Mouse (Mus musculus): ENCODE measurements at regions not wholly inside any gene's neighbourhood (a gene's known extent, or its start where the extent isn't known, plus 50 kb on each side); places are given as distances from the start of the nearest gene placed in this dataset.

- no peak for DNase-seq (ENCODE audit: low read depth)
Observed at GRCm38 (mm10) chr9:30772456-30772855, 149.8 kb downstream of the Adamts15 start.

DNA sequence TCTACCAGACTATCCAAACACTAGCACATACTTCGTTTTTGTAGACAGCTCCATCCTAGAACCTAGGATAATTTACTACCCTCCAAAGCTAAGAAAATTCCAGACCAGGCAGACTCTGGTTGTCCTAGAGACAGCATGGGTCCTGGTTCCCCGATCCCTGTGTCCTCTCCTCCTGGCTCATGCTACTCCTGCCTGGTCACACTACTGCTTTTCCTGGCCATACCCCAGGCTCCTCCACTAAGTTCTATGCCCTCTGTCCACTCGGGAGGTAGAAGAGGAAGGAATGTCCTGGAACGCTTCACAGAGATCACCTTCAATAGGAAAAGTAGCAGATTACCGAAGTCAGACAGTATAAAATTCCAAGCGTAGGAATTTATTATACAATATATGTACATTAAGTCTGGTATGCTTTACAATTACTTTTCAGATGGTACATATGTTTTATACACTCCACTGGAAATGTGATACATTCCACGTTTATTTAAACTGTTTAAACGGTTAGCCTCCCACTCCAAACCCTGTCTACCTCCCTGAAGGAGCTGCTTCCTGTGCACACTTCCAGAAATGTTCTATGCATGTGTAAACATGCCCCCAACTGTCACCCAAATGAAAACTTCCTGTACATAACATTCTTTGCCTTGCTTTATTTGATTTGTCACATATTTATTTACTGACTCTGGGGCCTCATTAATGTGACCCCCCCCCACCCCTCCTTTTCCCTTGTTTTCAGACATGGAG lies 151.6 kb downstream of the Adamts15 start:
- no peak for DNase-seq (ENCODE audit: low read depth)

GRCm38 (mm10) chr9:30769435-30769729 lies 152.9 kb downstream of the Adamts15 start:
- DNase-seq (ENCODE audit: low read depth) = no peak

- DNase-seq (ENCODE audit: low read depth) = no peak
Observed at GRCm38 (mm10) chr9:30768665-30769434, 153.4 kb downstream of the Adamts15 start.

- no peak for DNase-seq (ENCODE audit: low read depth)
Observed at GRCm38 (mm10) chr9:30766701-30767100, 155.6 kb downstream of the Adamts15 start.

GRCm38 (mm10) chr9:30766171-30766570 lies 156.1 kb downstream of the Adamts15 start:
- DNase-seq (ENCODE audit: low read depth) = no peak

GRCm38 (mm10) chr9:30765017-30765569 lies 157.2 kb downstream of the Adamts15 start:
- DNase-seq (ENCODE audit: low read depth) = no peak

GRCm38 (mm10) chr9:30762913-30763312 lies 159.3 kb downstream of the Adamts15 start:
- no peak for DNase-seq (ENCODE audit: low read depth)

- DNase-seq (ENCODE audit: low read depth) = peak; percentile 56
Observed at GRCm38 (mm10) chr9:30758121-30758520, 164.1 kb downstream of the Adamts15 start.

GRCm38 (mm10) chr9:30757406-30757805 lies 164.8 kb downstream of the Adamts15 start:
- no peak for DNase-seq (ENCODE audit: low read depth)

DNA sequence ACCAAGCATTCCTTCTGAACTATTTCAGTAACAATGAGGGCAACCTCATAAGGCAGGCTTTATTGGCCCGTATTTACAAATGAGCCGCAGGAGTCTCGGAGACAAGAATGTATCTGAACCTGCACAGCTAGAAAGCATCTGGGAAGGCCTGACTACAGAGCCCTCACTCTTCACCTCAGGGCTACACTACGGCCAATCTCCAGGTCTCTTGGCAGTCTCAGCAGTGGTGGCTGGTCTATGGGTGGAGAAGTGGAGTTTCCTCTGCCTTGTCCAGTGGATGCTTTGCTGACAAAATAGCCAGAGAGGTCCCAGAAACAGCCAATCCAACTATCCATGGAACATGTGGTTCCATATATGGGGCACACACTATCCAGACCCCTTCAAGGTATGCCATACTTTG lies 165.5 kb downstream of the Adamts15 start:
- DNase-seq (ENCODE audit: low read depth) = no peak

GRCm38 (mm10) chr9:30755586-30755985 lies 166.7 kb downstream of the Adamts15 start:
- DNase-seq (ENCODE audit: low read depth) = no peak

- DNase-seq (ENCODE audit: low read depth) = no peak
Observed at GRCm38 (mm10) chr9:30754826-30755225, 167.4 kb downstream of the Adamts15 start.

GRCm38 (mm10) chr9:30743471-30743870 lies 178.8 kb downstream of the Adamts15 start:
- no peak for DNase-seq (ENCODE audit: low read depth)

DNA sequence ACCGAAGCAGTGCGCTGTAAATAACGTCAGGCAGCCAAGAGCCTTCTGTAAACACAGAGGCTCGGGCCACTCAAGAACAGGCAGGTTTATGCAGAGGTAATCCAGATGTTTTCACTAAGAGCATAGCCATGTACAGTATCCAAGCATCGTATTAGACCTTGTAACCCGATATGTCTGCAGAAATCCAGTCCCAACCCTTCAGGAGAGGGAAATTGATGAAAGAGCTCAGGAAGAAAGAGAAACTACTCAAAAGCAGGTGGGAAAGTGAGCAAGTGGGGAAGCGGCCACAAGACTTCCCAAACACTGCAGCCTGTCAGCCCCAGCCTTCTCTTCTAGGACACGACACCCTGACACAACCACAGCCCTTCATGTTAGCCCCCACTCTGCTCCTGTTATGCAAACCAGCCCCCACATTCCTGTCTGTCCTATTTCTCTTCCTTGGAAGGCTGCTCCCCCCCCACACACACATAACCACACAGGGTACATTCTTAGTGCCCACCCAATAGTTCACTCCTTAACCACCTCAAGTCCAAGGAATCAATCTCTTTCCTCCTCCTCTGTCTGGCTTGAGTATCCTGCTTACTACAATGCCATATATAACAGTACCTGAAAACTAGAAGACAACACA lies 179.7 kb downstream of the Adamts15 start:
- DNase-seq (ENCODE audit: low read depth) = no peak

DNA sequence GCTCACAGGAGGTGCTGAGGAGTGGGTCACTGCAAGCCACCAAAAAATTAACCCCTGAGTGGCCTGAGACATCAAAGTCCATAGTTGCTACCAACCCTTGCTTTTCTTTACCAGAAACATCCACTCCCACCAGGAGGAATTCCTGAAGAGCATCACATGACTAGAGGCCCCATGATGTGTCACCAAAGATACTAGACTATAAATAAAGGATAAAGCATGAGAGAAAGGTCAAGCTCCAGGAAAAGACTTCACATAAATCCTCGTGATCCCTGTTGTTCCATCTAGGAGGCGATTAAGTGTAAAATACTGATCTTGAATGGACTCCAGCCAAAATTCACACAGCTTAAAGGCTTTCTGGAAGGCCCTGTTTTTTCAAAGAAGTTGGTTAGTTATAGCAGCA lies 190.6 kb downstream of the Adamts15 start:
- no peak for DNase-seq (ENCODE audit: low read depth)

DNA sequence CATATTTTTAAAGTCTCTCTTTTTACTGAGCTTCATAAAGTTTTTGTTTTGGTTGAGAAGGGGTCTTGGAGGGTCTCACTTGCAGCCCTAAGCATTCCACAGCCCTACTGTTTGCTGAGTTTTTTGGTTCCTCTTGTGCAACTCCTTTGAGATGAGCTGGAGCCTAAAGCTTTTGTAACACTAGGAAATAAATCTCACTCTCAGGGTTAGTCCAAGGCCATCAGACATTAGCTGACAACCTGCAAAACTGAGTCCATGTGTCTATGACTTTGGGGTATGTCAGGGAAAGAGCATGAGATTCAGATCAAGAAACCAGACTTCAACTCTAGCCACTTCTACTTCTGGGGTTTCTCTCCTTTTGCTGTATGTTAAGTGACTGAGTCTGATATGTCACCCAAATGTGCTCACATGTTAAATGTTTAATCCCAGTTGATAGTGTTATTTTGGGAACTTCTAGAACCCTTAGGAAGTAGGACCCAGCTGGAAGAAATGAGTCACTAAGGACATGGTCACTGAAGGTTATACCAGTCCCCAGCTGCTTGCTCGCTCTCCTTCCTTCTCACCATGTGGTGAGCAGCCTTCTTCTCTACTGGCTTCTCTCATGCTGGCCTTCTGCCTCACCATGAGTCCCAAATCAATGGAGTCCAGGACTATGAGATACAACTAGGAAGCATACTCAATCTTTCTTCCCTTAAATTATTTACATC lies 198.7 kb downstream of the Adamts15 start:
- DNase-seq (ENCODE audit: low read depth) = no peak

DNA sequence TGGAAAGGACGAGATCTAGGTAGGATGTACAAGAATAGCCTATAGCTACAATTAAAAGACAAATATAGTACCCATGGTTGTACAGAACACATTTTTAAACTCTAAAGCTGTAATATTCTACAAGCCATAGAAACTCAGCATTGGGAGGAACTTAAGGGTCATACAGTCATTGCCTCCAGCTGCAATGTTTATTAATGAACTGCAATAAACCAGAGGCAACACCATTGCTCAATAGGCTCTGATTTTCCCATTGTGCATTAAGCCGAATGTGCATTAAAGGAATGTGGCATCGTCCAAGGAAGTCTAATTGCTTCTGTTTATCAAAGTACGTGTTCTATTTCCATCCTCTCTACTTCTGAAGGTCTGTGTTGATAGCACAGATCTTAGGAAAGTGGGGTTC lies 200.4 kb downstream of the Adamts15 start:
- DNase-seq (ENCODE audit: low read depth) = no peak

GRCm38 (mm10) chr9:30716421-30717170 lies 205.7 kb downstream of the Adamts15 start:
- DNase-seq (ENCODE audit: low read depth) = no peak

DNA sequence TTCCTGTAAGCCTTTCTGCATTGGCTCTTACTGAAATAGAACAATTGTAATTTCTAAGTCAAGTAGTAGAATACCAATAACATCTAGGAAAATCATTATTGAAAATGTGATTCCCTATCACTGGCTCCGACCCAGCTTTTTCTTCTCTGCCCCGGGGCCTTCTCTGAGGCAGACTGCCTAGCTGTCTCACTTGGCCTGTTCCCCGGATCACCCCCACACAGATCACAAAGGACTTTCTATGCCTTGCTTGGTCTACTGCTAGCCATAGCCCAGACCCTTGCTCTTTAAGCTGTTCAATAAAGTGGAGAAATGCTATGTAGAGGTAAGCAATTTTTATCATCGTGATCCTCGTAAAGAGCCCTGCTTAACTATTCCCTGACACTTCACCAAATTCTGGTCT lies 212.1 kb downstream of the Adamts15 start:
- DNase-seq (ENCODE audit: low read depth) = no peak

- DNase-seq (ENCODE audit: low read depth) = no peak
Observed at GRCm38 (mm10) chr9:30699848-30700247, 222.4 kb downstream of the Adamts15 start.

DNA sequence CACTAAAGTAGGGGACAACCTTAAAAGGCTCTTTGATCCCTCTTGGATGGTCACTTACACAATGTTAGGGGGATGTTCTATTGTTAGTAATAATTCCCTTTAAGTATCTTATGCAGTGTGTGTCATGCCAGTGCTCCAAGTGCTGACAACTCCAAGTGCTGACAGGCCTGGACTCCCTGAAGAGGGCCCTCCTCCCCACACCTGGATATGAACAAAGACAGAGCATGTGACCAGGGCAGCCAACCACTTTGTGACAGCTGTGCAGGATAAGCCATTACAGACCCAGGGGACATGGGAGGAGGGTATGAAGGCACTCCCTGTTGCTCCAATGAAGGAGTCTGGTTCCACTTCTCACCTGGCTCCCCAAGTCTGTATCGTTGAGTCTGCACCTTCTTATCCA lies 224.7 kb downstream of the Adamts15 start:
- DNase-seq (ENCODE audit: low read depth) = no peak
